Mouse (Mus musculus): ENCODE measurements around the gene Wipf3.

Gene Wipf3

DNA sequence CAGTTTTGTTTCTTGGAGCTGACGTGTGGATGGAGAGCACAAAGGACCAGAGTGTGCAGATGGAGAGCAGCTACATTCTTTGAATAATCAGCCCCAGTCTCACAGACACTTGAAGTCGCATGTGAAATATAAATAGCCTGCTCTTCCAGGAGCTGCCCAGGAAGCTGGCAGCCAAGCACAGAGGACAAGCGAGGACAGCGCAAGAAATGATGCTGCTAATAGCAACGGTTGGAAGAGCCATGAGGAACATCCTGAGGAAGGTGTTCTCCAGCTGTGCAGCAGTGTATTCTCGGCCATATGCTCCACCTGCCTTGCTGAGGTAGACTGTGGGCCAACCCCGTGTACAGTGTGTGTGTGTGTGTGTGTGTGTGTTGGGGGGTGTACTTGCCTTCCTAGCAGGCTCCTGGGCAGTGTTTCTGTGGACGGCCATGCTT lies 101.7 kb downstream of the Wipf3 start:
- no peak for DNase-seq (ENCODE audit: low spot score)

DNA sequence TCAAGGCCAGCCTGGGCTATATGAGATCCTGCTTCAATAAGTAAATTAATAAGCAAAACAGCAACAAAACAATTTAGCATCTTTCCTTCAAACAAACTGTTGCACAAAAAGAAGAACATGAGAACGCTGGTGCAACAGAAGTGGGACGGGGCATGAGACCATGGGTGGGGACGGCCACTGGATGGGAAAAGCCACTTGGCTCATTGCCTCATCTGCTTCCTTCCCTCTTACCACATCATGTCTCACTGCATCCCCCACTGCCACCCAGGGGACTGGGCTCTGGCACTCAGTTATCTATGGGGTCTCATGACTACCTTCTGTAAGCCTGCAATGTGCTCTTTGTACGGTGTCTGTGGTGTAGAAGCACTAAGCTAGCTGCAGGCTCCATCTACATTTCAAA lies 106.1 kb downstream of the Wipf3 start:
- DNase-seq (ENCODE audit: low spot score) = no peak

- no peak for DNase-seq (ENCODE audit: low spot score)
Observed at GRCm38 (mm10) chr6:54537053-54537452, 107.7 kb downstream of the Wipf3 start.

GRCm38 (mm10) chr6:54538773-54539173 lies 109.4 kb downstream of the Wipf3 start:
- no peak for DNase-seq (ENCODE audit: low spot score)

GRCm38 (mm10) chr6:54539396-54539795 lies 110.0 kb downstream of the Wipf3 start:
- no peak for DNase-seq (ENCODE audit: low spot score)

GRCm38 (mm10) chr6:54540252-54540887 lies 111.0 kb downstream of the Wipf3 start:
- DNase-seq (ENCODE audit: low spot score) = peak; percentile 67

- no peak for DNase-seq (ENCODE audit: low spot score)
Observed at GRCm38 (mm10) chr6:54542836-54543235, 113.4 kb downstream of the Wipf3 start.

GRCm38 (mm10) chr6:54543646-54544045 lies 114.2 kb downstream of the Wipf3 start:
- no peak for DNase-seq (ENCODE audit: low spot score)

DNA sequence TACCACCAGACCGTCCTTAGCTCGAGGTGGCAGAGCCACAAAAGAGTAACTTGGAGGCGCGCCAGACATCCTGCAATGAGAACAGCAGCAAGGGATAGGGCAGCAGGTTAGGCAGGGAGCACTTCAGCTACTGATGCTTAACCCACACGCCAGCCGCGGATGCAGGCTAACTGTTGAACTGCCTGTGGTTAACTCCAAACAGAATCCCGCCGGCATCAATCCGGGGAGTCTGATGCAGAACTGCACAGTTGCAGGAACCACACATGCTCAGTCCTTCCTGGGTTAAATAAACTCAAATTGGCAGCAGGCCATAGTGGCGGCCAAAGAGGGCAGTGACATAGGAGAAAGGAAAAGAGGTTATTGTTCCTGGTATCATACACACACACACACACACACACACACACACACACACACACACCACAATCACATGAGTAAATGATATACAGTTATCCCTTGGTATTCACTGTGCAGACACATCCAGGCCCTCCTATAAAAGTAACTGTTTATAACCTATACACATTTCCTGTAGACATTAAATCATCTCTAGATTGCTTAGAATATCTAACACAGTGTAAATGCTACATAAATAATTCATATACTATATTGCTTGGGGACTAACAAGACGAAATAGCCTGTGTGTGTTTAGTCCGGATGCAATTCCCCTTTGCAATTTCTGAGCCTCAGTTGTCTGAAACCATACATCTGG lies 119.1 kb downstream of the Wipf3 start:
- peak; percentile 68 for DNase-seq (ENCODE audit: low spot score)

DNA sequence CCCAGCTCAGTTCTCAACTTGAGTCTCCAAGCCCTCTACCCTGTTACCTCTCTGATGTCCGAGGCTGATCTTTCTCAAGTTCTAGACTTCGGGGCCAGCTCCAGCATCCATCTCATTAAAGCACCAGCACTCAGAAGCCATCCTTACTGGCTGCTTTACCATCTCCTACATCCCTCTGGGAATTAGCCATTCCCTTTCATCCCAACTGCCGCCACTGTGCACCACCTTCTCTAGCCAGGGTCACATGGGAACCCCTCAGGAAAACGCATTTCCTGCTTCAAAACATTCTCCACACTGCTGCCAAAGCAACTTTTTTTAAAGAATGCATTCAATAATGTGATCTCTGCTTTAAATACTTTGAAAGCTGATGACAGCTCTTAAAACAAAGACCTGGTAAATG lies 119.9 kb downstream of the Wipf3 start:
- DNase-seq (ENCODE audit: low spot score) = no peak

DNA sequence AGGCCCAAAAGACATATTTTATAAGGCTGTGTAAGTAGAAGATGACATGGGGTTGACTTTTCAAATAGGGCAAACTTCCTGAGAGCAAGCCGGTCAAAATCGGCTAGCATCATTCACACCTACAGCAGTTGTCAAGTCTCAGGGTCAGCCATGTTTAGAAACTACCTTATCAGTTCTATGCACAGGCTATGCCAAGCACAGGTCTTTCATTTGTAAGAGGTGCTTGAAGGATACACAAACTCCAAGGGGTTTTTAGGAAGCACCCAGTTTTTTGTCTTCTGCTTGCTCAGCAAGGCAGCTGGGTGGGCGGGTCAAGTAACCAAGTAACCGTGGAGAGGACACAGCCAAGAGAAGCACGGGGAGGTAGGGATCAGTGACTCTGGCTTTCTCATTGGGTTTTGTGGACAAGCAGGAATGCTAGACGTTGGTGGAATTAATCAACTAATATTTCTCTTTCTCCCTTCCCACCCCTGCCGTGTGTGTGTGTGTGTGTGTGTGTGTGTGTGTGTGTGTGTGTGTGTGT lies 121.5 kb downstream of the Wipf3 start:
- DNase-seq (ENCODE audit: low spot score) = no peak

DNA sequence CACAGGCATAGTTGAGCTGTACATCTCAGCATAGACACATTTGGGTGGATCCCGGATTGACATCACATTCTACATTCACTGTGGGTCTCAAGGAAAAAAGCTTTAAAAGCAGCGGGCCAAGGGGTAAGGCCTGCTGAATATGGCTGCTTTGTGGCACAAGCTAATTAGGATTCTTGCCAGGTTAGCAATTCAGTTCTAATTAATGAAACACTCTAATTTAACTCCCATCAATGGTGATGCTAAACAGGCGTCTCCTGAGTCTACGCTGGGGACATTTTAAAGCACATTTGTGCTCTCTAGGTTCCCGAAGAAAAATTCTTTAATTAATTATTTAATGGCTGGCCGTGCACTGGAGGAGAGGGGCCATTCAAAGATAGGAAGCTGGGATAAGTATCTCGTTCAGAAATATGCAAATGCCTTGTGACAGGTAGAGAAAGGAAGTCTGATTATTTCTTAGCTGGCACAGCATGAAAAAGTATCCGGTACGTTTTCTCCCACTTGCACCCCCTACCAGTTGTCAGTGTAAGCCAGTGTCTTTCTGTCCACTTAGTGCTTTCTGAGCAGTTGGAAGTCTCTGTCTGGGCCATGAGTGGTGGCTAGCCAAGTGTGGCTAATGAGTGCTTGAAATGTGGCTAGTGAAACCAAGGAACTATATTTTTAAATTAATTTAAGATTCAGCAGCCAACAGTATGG lies 123.5 kb downstream of the Wipf3 start:
- DNase-seq (ENCODE audit: low spot score) = no peak

Measured in testis, postnatal 10 days (tissue).